Mouse (Mus musculus) liver, adult 2 months (tissue): ENCODE data around the gene Zfp750.

Experiments used
- CTCF ChIP-seq: fragments of 200-500 bp; IDR thresholded peaks from 2 replicates; pipeline ENCODE4 v1.5.1; 2011; ENCODE audit warnings: low read depth, low read length, control low read depth
- POLR2A ChIP-seq: fragments of 200-500 bp; IDR thresholded peaks from 2 replicates; pipeline ENCODE4 v1.6.1; 2011; ENCODE audit warnings: low read length, control low read depth; ENCODE audit not compliant: insufficient read depth; ENCODE audit errors: extremely low read depth

GRCm38 (mm10) chr11:121517687-121518465 lies 1.3 kb downstream of the Zfp750 start:
- peak; percentile 35; the same call in 1 of the 2 replicates for TF ChIP-seq POLR2A
- 0 out of 2 replicates have a peak, but pooled peaks have one; percentile 17 for TF ChIP-seq CTCF
